Mouse (Mus musculus): ENCODE results near the gene Prkce. TPM values are rescaled to one million over a fixed set of nuclear protein-coding genes. Genes with fewer than 3 reads are reported as not detected.

The Prkce gene
- polyA plus RNA-seq, 1 experiment from 2014 or later: 2.0 TPM

DNA sequence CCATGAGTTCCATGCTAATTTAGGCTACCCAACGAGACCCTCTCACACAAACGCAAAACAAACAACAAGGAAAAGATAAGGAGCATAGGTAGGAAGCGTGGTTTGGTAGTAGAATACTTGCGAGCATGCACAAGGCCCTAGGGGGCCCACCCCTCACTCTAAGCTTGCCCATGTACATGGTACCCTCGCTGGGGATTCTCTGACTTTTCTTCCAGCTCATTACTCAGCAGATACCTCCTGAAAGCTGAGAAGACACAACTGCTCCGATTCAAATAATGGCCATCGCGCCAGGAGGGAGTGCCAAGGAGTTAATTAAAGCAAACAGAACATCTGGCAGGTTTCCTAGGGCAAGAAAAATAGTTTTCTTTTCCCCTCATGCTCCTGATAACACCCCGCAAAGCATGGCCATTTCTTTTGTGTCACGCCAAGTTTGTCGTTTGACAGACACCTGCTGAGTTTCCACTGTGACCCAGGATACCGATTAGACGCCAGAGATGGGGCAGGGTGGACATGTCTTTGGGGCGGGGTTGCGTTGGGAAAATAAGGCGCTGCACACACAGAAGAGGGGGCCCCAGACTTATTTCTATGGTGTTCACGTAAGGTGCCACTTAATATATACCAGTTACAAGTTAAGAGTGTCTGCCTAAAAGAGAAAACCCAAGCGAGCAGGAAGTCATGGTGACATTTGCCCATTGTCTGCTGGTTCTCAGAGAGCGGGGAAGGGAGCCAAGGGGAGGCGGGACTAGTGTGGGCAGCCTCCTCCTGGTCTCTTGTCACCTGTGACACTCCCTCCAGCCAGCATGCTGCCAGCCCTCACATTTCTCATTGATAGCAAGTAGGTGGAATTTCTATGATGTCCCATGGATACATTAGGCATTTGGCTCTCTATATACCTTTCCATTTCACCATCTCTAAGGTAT, 36.2 kb downstream of the Prkce start:
- TF ChIP-seq CTCF (IDR thresholded peaks at IDR 0.05; ENCODE audit: low read depth) (no peak), EP300 (IDR thresholded peaks at IDR 0.05; ENCODE audit: low read depth) (no peak)
- no peaks in the 10 kb centered on the region for H3K36me3 ChIP-seq (replicated peaks; ENCODE audit: insufficient read depth, low read length)
- no peaks in the 10 kb centered on the region for H3K27me3 ChIP-seq (ENCODE audit: insufficient read depth, low read length)
- no peaks in the 10 kb centered on the region for H3K9me3 ChIP-seq (ENCODE audit: low read length)
- no peak for DNase-seq
- no peak overlapping the region for H3K9ac ChIP-seq (replicated peaks)
- peaks cover 3% of the 10 kb centered on the region for H3K4me1 ChIP-seq (ENCODE audit: insufficient read depth)
- 64% methylated on average over 20 of the region's 20 CpGs for WGBS (ENCODE audit: insufficient replicate concordance)
- no peak overlapping the region for H3K4me3 ChIP-seq (ENCODE audit: low read depth, low read length)
- no peak for ATAC-seq
- H3K4me2 ChIP-seq (ENCODE audit: low read depth, low read length): no peak overlapping the region
- H3K27ac ChIP-seq (ENCODE audit: low read depth): no peak overlapping the region

DNA sequence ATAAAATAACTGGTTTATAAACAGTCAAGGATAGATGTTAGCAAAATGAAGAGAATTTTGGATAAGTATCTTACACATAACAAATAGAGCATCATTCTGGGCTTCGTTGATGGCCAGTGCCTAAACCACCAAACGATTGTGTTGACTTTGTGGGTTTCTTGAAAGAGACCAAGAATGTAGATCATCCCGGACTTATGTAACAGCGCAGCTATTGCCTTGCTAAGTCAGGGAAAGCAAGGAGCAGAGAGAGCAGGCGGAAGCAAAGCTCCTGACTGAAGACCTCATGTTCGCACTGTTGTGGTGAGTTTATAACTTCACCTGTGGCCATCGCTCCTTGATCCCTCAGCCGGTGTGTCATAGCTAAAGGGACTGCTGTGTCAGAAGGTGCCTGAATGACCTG, 38.7 kb downstream of the Prkce start:
- no peak overlapping the region for H3K4me3 ChIP-seq (ENCODE audit: low read depth, low read length)
- H3K9me3 ChIP-seq (ENCODE audit: low read length): no peaks in the 10 kb centered on the region
- no peak overlapping the region for H3K27ac ChIP-seq (ENCODE audit: low read depth)
- peaks cover 3% of the 10 kb centered on the region for H3K4me1 ChIP-seq (ENCODE audit: insufficient read depth)
- ATAC-seq (no peak), DNase-seq (no peak)
- no peaks in the 10 kb centered on the region for H3K36me3 ChIP-seq (replicated peaks; ENCODE audit: insufficient read depth, low read length)
- H3K27me3 ChIP-seq (ENCODE audit: insufficient read depth, low read length): no peaks in the 10 kb centered on the region
- no peak overlapping the region for H3K9ac ChIP-seq (replicated peaks)
- TF ChIP-seq CTCF (IDR thresholded peaks at IDR 0.05; ENCODE audit: low read depth) (no peak), EP300 (IDR thresholded peaks at IDR 0.05; ENCODE audit: low read depth) (no peak)
- 51% methylated on average over 8 of the region's 8 CpGs for WGBS (ENCODE audit: insufficient replicate concordance)
- no peak overlapping the region; the same call in 1 of the 2 replicates for H3K4me2 ChIP-seq (ENCODE audit: low read depth, low read length)

DNA sequence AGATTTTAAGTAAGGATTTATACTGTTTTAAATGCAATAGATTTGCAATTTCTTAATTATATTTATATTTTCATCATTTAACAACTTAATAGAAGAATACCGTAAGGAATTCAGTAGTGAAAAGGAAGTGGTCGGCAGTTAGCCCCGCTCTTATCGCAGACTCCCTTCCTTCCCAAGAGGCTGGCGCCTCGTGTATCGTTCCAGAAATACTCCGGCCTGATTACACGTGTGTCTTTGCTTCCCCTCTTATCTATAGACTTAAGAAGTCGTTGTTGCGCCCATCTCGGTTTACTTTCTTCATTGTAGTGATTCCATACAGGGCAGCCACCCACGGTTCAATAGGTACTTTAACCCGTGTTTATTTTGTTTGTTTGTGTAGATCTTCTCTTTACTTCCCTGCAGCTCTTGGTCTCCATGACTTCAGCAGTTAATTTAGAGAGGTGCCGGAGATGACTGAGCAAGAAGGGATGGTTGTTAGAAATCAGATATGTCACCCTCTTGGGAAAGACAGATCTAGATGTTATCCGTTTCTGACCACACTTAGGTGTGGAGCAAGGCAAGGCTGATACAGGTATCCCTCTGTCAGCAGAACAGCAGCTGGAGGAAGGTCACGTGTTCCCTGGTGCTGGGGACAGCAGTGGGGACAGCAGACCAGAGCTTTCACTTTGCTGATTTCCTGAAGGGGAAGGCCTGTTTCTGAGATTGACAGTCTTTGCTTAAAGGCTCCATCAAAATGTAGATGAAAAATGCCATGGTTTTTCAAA, 40.7 kb downstream of the Prkce start:
- WGBS (ENCODE audit: insufficient replicate concordance): 20% methylated on average over 17 of the region's 17 CpGs
- Histone ChIP-seq H3K27ac (ENCODE audit: low read depth) (no peak overlapping the region), H3K9me3 (ENCODE audit: low read length) (no peaks in the 10 kb centered on the region), H3K9ac (replicated peaks) (no peak overlapping the region), H3K4me3 (ENCODE audit: low read depth, low read length) (no peak overlapping the region), H3K4me2 (ENCODE audit: low read depth, low read length) (0 out of 2 replicates have a peak overlapping the region, but pooled peaks have one; percentile 4), H3K27me3 (ENCODE audit: insufficient read depth, low read length) (no peaks in the 10 kb centered on the region), H3K36me3 (replicated peaks; ENCODE audit: insufficient read depth, low read length) (no peaks in the 10 kb centered on the region), H3K4me1 (ENCODE audit: insufficient read depth) (peaks cover 3% of the 10 kb centered on the region; the same call in 1 of the 2 replicates)
- DNase-seq: no peak
- TF ChIP-seq CTCF (IDR thresholded peaks at IDR 0.05; ENCODE audit: low read depth): no peak
- no peak; the same call in 1 of the 2 replicates for TF ChIP-seq EP300 (IDR thresholded peaks at IDR 0.05; ENCODE audit: low read depth)
- ATAC-seq: no peak

DNA sequence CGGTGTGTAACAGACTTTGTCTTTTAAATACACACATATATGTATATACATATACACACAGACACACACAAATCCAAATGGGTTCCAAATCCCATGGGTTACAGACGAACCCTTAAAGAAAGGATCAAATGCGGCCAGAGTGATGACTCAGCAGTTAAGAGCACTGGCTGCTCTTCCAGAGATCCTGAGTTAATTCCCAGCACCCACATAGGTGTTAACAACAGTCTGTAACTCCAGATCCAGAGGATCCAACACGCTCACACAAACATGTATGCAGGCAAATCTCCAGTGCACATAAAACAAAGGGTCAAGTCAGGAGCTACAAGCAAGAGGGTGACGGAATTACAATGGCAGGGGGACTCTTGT, 41.2 kb downstream of the Prkce start:
- peaks cover 3% of the 10 kb centered on the region; the same call in 1 of the 2 replicates for H3K4me1 ChIP-seq (ENCODE audit: insufficient read depth)
- H3K4me2 ChIP-seq (ENCODE audit: low read depth, low read length): no peak overlapping the region
- H3K36me3 ChIP-seq (replicated peaks; ENCODE audit: insufficient read depth, low read length): no peaks in the 10 kb centered on the region
- no peak overlapping the region for H3K9ac ChIP-seq (replicated peaks)
- H3K27ac ChIP-seq (ENCODE audit: low read depth): no peak overlapping the region
- DNase-seq (no peak), ATAC-seq (no peak)
- no peaks in the 10 kb centered on the region for H3K9me3 ChIP-seq (ENCODE audit: low read length)
- H3K27me3 ChIP-seq (ENCODE audit: insufficient read depth, low read length): no peaks in the 10 kb centered on the region
- 66% methylated on average over 5 of the region's 5 CpGs for WGBS (ENCODE audit: insufficient replicate concordance)
- TF ChIP-seq EP300 (IDR thresholded peaks at IDR 0.05; ENCODE audit: low read depth) (no peak), CTCF (IDR thresholded peaks at IDR 0.05; ENCODE audit: low read depth) (no peak)
- no peak overlapping the region for H3K4me3 ChIP-seq (ENCODE audit: low read depth, low read length)

DNA sequence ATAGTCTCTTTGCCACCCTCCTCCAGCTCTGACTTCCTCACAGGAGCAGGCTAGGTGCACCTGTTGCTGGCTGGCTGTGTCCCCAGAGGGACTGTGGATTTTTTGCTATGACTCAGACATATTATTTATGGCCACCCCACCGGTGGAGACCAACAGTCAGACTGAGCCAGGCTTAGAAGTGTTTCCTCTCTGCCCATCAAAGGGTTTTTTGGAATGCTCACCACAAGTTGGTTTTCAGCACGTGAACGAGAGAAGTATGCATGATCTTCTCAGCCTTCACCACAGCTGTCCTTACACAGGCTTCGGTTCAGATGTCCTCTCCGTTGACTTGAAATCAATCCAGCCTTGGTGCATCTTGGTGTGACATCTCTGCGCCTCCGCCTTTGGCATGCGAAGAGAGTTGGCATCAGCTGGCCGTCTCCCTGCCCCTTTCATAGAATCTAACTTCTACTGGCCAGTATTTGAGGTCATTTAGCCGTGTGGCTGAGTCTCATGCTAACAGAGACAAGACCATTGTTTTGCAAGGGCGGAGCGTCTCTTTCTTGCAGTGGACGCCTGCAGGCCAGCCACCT, 42.2 kb downstream of the Prkce start:
- Histone ChIP-seq H3K9me3 (ENCODE audit: low read length) (no peaks in the 10 kb centered on the region), H3K27me3 (ENCODE audit: insufficient read depth, low read length) (no peaks in the 10 kb centered on the region), H3K36me3 (replicated peaks; ENCODE audit: insufficient read depth, low read length) (no peaks in the 10 kb centered on the region), H3K4me3 (ENCODE audit: low read depth, low read length) (no peak overlapping the region), H3K4me1 (ENCODE audit: insufficient read depth) (peaks cover 3% of the 10 kb centered on the region; the same call in 1 of the 2 replicates), H3K9ac (replicated peaks) (no peak overlapping the region), H3K4me2 (ENCODE audit: low read depth, low read length) (no peak overlapping the region), H3K27ac (ENCODE audit: low read depth) (no peak overlapping the region)
- no peak for DNase-seq
- no peak for ATAC-seq
- TF ChIP-seq EP300 (IDR thresholded peaks at IDR 0.05; ENCODE audit: low read depth) (no peak), CTCF (IDR thresholded peaks at IDR 0.05; ENCODE audit: low read depth) (no peak)
- 69% methylated on average over 13 of the region's 13 CpGs for WGBS (ENCODE audit: insufficient replicate concordance)

DNA sequence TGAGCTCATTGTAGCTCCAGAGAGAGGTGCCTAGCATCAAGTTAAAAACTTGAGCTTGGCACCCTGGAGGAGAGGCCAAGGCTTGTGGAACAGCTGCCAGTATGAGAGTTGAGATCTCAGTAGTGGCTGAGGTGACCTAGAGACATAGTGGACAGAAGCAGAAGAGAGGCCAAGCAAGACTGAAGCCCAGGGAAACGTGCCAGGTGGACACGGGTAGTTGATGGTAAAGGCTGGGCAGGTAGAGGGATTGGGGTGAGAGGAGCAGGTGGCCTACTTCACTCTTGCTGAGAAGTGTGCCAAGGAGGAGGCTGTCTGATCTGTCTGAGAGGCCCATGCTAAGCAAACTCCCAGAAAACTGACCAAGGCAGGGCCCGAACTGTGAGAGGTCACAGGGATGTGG, 44.6 kb downstream of the Prkce start:
- no peak for DNase-seq
- WGBS (ENCODE audit: insufficient replicate concordance): 77% methylated on average over 3 of the region's 3 CpGs
- Histone ChIP-seq H3K9me3 (ENCODE audit: low read length) (no peaks in the 10 kb centered on the region), H3K36me3 (replicated peaks; ENCODE audit: insufficient read depth, low read length) (no peaks in the 10 kb centered on the region), H3K27me3 (ENCODE audit: insufficient read depth, low read length) (no peaks in the 10 kb centered on the region), H3K4me1 (ENCODE audit: insufficient read depth) (0 out of 2 replicates have a peak, but pooled peaks cover 3% of the 10 kb centered on the region), H3K4me3 (ENCODE audit: low read depth, low read length) (no peak overlapping the region), H3K27ac (ENCODE audit: low read depth) (no peak overlapping the region), H3K9ac (replicated peaks) (no peak overlapping the region), H3K4me2 (ENCODE audit: low read depth, low read length) (no peak overlapping the region)
- TF ChIP-seq CTCF (IDR thresholded peaks at IDR 0.05; ENCODE audit: low read depth) (no peak), EP300 (IDR thresholded peaks at IDR 0.05; ENCODE audit: low read depth) (no peak)
- ATAC-seq: no peak
